Mouse (Mus musculus) adrenal gland, postnatal 36 days (tissue): Measurements from ENCODE around the gene Keap1. TPM values are rescaled to one million over a fixed set of nuclear protein-coding genes. Genes with fewer than 3 reads are reported as not detected.
"Not testable (repeated sequence)": the region's sequence is repeated elsewhere in the genome, so short reads cannot be mapped to it uniquely, and the experiment has no call there.

ENCODE experiments used
- DNase-seq, 2 experiments: peaks; one replicate each; pipeline ENCODE4 v3.0.0; 2021; ENCODE audit warnings: mixed read lengths in 1 of 2
- total RNA-seq, 2 experiments: library from RNA; stranded (reverse); gene quantifications; 2 replicates each; pipeline ENCODE4 v1.2.3; 2021

Gene Keap1
- total RNA-seq, 2 experiments from 2014 or later, result 45.8 to 46.0 TPM

DNA sequence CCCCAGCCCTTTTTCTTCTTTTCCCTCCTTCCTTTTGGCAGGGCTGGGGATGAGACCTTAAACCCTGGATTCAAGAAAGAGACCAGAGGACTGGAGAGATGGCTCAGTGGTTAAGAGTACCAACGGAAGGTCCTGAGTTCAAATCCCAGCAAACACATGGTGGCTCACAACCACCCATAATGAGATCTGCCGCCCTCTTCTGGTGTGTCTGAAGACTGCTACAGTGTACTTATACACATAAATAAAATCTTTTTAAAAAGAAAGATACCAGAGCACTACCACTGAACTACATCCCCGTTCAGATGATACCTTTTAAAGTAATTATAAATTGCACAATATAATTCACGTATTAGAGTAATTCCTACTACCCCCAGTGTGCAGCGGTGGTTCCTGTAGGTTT is 6.3 kb downstream of the Keap1 start:
- no peak for DNase-seq

- no peak for DNase-seq
Observed at GRCm38 (mm10) chr9:21231551-21231950, 7.6 kb downstream of the Keap1 start.

DNA sequence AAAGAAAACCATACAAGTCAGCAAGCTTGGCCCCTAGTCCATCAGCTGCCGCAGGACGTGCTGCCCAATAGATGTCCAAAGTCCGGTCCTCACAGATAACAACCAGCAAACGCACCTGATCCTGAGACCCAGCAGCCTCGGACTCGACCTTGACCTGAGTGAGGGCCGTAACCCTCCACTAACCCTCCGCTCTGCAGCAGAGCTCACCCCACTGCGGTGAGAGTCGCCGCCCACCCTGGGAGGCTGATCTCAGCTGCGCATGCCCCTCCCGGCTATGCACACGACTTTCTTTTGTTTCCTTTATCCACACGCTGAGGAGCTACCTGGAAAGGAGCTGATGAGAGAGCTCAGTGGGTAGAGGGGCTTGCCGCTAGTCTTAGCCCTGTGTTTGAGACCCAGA is 11.8 kb downstream of the Keap1 start:
- peak in 1 of 2 experiments; percentile 41 for DNase-seq

- DNase-seq, result no peak
Observed at GRCm38 (mm10) chr9:21225415-21225758, 13.8 kb downstream of the Keap1 start.

GRCm38 (mm10) chr9:21224576-21225414 is 14.4 kb downstream of the Keap1 start:
- peak; percentile 76 to 79 for DNase-seq

- no peak for DNase-seq
Observed at GRCm38 (mm10) chr9:21223906-21224305, 15.3 kb downstream of the Keap1 start.

DNA sequence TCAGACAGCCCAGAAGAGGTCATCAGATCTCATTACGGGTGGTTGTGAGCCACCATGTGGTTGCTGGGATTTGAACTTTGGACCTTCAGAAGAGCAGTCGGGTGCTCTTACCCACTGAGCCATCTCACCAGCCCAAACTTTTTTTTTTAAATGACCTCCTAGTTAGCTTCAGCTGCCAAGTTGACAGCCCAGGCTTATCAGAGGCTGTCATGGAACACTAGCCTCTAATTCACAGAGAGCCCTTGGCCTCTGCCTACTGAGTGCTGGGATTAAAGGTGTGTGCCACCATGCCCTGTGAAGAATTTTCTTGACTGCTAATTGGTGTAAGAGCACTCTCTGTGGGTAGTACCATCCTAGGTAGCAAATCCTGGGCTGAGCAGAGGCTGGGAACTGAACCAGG is 15.7 kb downstream of the Keap1 start:
- DNase-seq, result not testable (repeated sequence)

DNA sequence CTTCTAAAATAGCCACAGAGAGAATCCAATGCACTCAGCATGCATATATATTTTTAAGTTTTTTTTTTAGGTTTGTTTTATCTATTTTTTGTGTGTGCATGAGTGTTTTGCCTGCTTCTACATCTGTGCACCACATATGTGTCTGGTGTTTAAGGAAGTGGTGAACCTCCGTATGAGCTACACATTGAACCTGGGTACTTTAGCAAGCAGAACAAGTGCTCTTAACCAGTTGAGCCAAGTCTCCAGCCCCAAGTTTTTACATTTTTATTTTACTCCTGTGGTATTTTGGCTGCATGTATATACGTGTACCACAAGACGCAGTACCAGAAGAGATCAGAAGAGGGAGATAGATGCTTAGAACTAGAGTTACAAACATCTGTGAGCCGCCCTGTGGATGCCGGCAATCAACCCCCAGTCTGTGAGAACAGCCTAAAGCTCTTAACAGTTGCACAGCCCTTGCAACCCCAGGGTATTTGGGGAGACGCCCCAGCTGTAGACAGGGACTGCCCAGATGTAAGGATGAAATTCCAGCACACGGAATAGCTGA is 17.7 kb downstream of the Keap1 start:
- peak in 1 of 2 experiments; percentile 54 for DNase-seq

- DNase-seq, result peak; percentile 93 to 94
Observed at GRCm38 (mm10) chr9:21220490-21221382, 18.4 kb downstream of the Keap1 start.

DNA sequence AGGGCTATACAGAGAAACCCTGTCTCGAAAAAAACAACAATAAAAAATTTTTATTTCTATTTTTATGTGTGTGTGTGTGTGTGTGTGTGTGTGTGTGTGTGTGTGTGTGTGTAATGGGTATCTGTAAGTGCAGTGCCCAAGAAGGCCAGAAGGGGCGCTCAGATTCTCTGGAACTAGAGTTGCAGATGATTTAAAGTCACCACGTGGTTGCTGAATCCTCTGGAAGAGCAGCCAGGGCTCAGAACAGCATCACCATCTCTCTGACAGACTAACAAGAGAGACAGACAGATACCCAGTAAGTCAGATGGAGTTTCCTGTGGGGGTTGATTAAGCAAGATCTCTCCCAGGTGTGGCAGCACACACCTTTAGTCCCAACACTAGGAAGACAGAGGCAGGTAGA is 19.3 kb downstream of the Keap1 start:
- DNase-seq, result no peak

DNA sequence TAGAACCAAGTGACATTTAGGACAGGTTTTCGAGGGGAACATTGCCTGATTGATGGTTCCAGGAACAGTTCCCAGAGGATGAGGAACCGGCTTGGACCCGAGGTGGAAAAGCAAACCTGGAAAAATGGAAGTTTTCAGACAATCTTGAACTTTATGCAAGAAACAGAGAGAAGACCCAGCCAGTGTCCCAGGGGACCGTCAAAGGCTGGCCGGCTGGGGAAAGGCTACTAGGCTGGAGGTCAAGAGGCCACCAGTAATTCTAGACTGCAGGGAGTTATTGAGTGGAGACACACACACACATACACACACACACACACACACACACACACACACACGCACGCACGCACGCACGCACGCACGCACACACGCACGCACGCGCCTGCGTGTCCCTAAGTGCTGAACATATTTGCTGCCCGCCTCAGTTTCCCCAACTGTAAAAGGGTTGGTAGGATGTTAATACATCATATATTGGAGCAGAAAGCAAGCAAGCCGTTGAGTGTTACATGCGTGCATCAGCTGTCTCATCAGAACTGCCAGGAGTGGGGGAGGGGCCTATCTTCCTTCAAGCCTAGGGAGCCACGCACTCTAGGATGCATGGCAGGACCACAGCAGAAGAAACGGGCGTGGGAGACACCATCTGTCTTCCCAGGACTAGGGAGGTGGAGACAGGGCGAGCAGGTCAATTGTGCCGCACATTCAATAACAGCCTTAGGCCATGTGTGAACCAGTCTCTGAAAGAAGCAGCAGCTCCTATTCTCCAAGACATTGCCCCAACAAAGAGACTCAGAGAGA is 22.9 kb downstream of the Keap1 start:
- DNase-seq, result no peak

DNA sequence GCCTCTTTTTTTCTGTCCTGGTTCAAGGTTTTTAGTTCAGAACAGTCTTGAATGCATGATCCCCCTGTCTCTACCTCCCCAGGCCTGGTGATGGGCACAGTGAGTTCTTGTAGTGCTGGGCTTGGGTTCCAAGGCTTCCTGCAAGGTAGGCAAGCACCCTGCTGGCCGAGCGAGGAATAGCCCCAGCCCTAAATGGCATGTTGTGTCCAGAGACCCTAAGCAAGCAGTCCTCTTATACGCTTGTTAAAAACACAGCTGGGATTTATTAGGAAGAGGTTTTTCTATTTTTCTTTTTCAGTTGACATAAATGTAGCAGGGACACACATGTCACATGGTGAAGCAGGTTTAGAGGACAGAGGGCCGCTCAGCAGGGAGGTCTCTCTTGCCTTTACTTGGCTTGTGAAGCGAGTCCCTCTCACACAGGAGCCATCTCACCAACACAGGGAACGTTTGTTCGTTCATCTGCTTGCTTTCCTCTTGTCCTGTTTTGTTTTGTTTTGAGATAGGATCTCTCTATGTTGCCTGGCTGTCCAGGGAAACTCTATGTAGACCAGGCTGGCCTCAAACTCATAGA is 25.5 kb downstream of the Keap1 start:
- DNase-seq, result no peak

GRCm38 (mm10) chr9:21211624-21212023 is 27.5 kb downstream of the Keap1 start:
- no peak for DNase-seq

- DNase-seq, result no peak
Observed at GRCm38 (mm10) chr9:21210821-21211220, 28.3 kb downstream of the Keap1 start.

- DNase-seq, result no peak
Observed at GRCm38 (mm10) chr9:21208626-21209025, 30.5 kb downstream of the Keap1 start.

DNA sequence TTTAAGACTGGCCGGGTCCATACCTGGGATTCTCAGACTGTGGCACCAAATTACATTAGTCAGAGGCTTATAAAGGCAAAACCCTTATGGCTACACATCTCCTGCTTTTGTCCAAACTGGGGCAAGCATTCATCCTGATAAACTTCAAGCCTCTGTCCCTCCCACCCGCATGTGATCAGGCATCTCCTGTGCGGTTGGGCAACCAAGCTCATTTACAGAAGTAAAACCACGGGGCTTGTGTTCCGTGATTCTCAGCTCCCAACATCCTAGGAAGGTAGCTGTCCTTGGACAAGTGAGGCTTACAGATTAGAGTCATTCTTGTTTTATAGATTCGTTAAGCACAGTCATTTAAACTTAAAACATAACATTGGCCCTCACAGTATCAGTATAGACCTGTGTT is 32.3 kb downstream of the Keap1 start:
- DNase-seq, result no peak

- no peak for DNase-seq
Observed at GRCm38 (mm10) chr9:21204528-21205272, 34.5 kb downstream of the Keap1 start.

GRCm38 (mm10) chr9:21204156-21204527 is 35.0 kb downstream of the Keap1 start:
- no peak for DNase-seq

GRCm38 (mm10) chr9:21198960-21199359 is 40.2 kb downstream of the Keap1 start:
- DNase-seq, result no peak

DNA sequence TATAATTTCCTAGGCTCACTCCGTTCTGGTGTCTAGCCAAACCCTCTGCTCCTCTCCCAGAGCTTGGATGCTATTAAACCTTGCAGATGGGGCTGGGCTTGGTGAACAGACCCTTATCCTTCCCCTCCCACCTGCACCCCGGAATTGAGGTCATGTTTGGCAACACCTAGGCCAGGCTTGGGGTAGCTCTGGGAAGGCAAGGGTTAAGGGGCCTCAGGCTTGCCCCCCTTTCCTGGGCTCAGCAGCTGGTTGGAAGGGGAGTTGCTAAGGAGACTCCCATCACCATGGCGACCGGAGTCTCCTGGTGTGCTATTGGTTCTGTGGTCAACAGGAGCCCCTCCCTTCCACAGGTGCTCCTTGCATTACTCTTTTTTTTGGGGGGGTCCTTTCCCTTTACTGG is 41.2 kb downstream of the Keap1 start:
- no peak for DNase-seq
